ENCODE assay signal across 24 mouse cellular contexts in genomic region chr11:120882931-120883330, GRCm38 (mm10). TPM values are rescaled to one million over a fixed set of nuclear protein-coding genes. Genes with fewer than 3 reads are reported as not detected.
DNase-seq lines count a peak whose midpoint lies in the region; ATAC-seq and TF ChIP-seq lines count a peak whose summit lies in the region.
"Had no signal": no experiment of that assay in that cellular context is flagged by ENCODE, and none has a peak within 500 bp of the region (broad histone marks: within the 10 kb centered on the region; RNA-seq: fewer than 3 reads in every experiment).

No protein-coding gene starts in this region.

- ATAC-seq in kidney, postnatal 0 days (replicated peaks; ENCODE audit: low FRiP score, low read depth): 0 out of 2 replicates have a peak, but pooled peaks have one; percentile 49
- ATAC-seq: activated CD4-positive, CD25-positive, alpha-beta regulatory T cell, adult 4 months; CD4-positive, CD25-positive, alpha-beta regulatory T cell, adult 4 months; forebrain, embryonic 13.5 days; Patski had no signal

- H3K27me3 ChIP-seq in kidney, postnatal 0 days (ENCODE audit: insufficient read depth, low read length): no peaks in the 10 kb centered on the region
- H3K27me3 ChIP-seq: CH12.LX; embryonic facial prominence, embryonic 12.5 days; forebrain, embryonic 13.5 days; Patski had no signal

- H3K9ac ChIP-seq in kidney, postnatal 0 days (ENCODE audit: low read depth, low read length): no peak overlapping the region
- H3K9ac ChIP-seq: embryonic facial prominence, embryonic 12.5 days; forebrain, embryonic 13.5 days had no signal

- H3K4me2 ChIP-seq in kidney, postnatal 0 days (ENCODE audit: low read length): no peak overlapping the region
- H3K4me2 ChIP-seq: embryonic facial prominence, embryonic 12.5 days; forebrain, embryonic 13.5 days had no signal

- no peak overlapping the region for H3K4me3 ChIP-seq in kidney, postnatal 0 days (replicated peaks; ENCODE audit: low read depth, low read length)
- H3K4me3 ChIP-seq in lung, adult 2 months (replicated peaks; ENCODE audit: extremely low read depth, low read depth, low read length): no peak overlapping the region
- H3K4me3 ChIP-seq: embryonic facial prominence, embryonic 10.5 days; embryonic facial prominence, embryonic 12.5 days; forebrain, embryonic 13.5 days had no signal

- 74% methylated on average over 4 of the region's 4 CpGs for WGBS in kidney, postnatal 0 days
- WGBS in lung, adult 2 months: 84% methylated on average over 4 of the region's 4 CpGs

- H3K27ac ChIP-seq in kidney, postnatal 0 days: peak overlapping the region; percentile 16; the same call in 1 of the 2 replicates
- H3K27ac ChIP-seq: embryonic facial prominence, embryonic 10.5 days; embryonic facial prominence, embryonic 12.5 days; forebrain, embryonic 13.5 days had no signal

- peak; percentile 36 for DNase-seq in kidney, adult 11 months
- DNase-seq in kidney, postnatal 10 days: no peak
- DNase-seq in kidney, adult 8-10 months: peak; percentile 34 to 65
- DNase-seq in kidney, postnatal 4 days: no peak
- DNase-seq in kidney, postnatal 0 days (ENCODE audit: low spot score): peak; percentile 25
- no peak for DNase-seq in kidney, adult 18-20 months
- peak; percentile 12 to 55 for DNase-seq in kidney, postnatal 25 days
- DNase-seq in lung, adult 2 months: no peak
- DNase-seq: adrenal gland, adult 8-10 months; adrenal gland, postnatal 14 days; adrenal gland, postnatal 36 days; B cell, adult 2 months; cerebellum, adult 11-12 months; cerebellum, adult 2 months; cerebellum, adult 9-10 months; cerebellum, postnatal 10 days; cerebellum, postnatal 25 days had no signal

- peaks cover 14% of the 10 kb centered on the region; the same call in 1 of the 2 replicates for H3K36me3 ChIP-seq in kidney, postnatal 0 days (ENCODE audit: insufficient read depth, low read length)

- TF ChIP-seq CTCF in kidney, postnatal 0 days (IDR thresholded peaks at IDR 0.05; ENCODE audit: low read depth): no peak
- TF ChIP-seq CTCF in lung, adult 2 months (IDR thresholded peaks at IDR 0.05; ENCODE audit: insufficient read depth, low read length): no peak

- no peaks in the 10 kb centered on the region for H3K4me1 ChIP-seq in kidney, postnatal 0 days (replicated peaks; ENCODE audit: insufficient read depth, low read length)
- no peaks in the 10 kb centered on the region for H3K4me1 ChIP-seq in lung, adult 2 months (ENCODE audit: control insufficient read depth, insufficient read depth, low read length)
- H3K4me1 ChIP-seq: embryonic facial prominence, embryonic 10.5 days; embryonic facial prominence, embryonic 12.5 days; forebrain, embryonic 13.5 days had no signal

- H3K9me3 ChIP-seq in kidney, postnatal 0 days (replicated peaks; ENCODE audit: low read length): no peaks in the 10 kb centered on the region

- TF ChIP-seq POLR2A in lung, adult 2 months (IDR thresholded peaks at IDR 0.05; ENCODE audit: borderline replicate concordance, extremely low read depth, low read depth, low read length): no peak

RNA-seq across cellular contexts. Expression of gene Ccdc57, which starts 49.7 kb away (rescaled TPM):
- 5.5 and 5.7 TPM in 2 replicates for polyA plus RNA-seq in kidney, postnatal 0 days (2015; fragmentation: Nextera tagmentation; extraction: Ambion mirVana)
- polyA plus RNA-seq in lung, adult 2 months (2012; rRNA removed): 2.6 and 2.9 TPM in 2 replicates

RNA-seq across cellular contexts. Expression of gene Fasn, which starts 58.6 kb away (rescaled TPM):
- 19.8 and 19.9 TPM in 2 replicates for polyA plus RNA-seq in kidney, postnatal 0 days (2015; fragmentation: Nextera tagmentation; extraction: Ambion mirVana)
- 1,387 and 1,388 TPM in 2 replicates for polyA plus RNA-seq in lung, adult 2 months (2012; rRNA removed)

Comparison
In these comparisons a context has a peak if more than half of its experiments do, and no peak if none do; other contexts are left out.
1. DNase-seq: peak in kidney, adult 11 months (single experiment), kidney, adult 8-10 months (2 of 2), kidney, postnatal 0 days (single experiment) and kidney, postnatal 25 days (2 of 2); none in kidney, postnatal 10 days (single experiment), kidney, postnatal 4 days (0 of 2), kidney, adult 18-20 months (single experiment) and lung, adult 2 months (single experiment).
2. RNA of gene Fasn, which starts 58.6 kb away (polyA plus RNA-seq): 1,387 to 1,388 TPM in lung, adult 2 months; 19.8 to 19.9 TPM in kidney, postnatal 0 days; every median in the first group is over 10 times any median in the second.